Mouse (Mus musculus) heart, embryonic 13.5 days (tissue): ENCODE results near the gene Pomgnt2. TPM values are rescaled to one million over a fixed set of nuclear protein-coding genes. Genes with fewer than 3 reads are reported as not detected.

Experiments used
- ATAC-seq: fragments of 200-750 bp; cut with Nextera tagmentation; 2 replicates; pipeline ENCODE4 v1.8.0; 2017; ENCODE audit warnings: moderate TSS enrichment; ENCODE audit not compliant: insufficient number of reproducible peaks, low FRiP score, low TSS enrichment; ENCODE audit errors: extremely low read depth
- H3K27ac ChIP-seq: fragments of 300-500 bp; sonication (generic); replicated peaks from 2 replicates; pipeline ENCODE4 v1.5.1; 2015; ENCODE audit warnings: moderate library complexity, mild to moderate bottlenecking, inconsistent platforms
- H3K27me3 ChIP-seq: fragments of 300-500 bp; sonication (generic); replicated peaks from 2 replicates; pipeline ENCODE4 v1.6.1; 2015; ENCODE audit warnings: mild to moderate bottlenecking, inconsistent platforms
- H3K36me3 ChIP-seq: fragments of 300-500 bp; sonication (generic); 2 replicates; pipeline ENCODE4 v1.6.1; 2015; ENCODE audit warnings: mild to moderate bottlenecking, inconsistent platforms
- H3K4me1 ChIP-seq: fragments of 300-500 bp; sonication (generic); 2 replicates; pipeline ENCODE4 v1.6.1; 2015; ENCODE audit warnings: inconsistent platforms
- H3K4me2 ChIP-seq: fragments of 300-500 bp; sonication (generic); 2 replicates; pipeline ENCODE4 v1.6.1; 2015; ENCODE audit warnings: inconsistent platforms, mild to moderate bottlenecking, moderate library complexity
- H3K4me3 ChIP-seq: fragments of 300-500 bp; sonication (generic); 2 replicates; pipeline ENCODE4 v1.5.1; 2015; ENCODE audit warnings: moderate library complexity, mild to moderate bottlenecking, inconsistent platforms
- H3K9ac ChIP-seq: fragments of 300-500 bp; sonication (generic); 2 replicates; pipeline ENCODE4 v1.6.1; 2015; ENCODE audit warnings: inconsistent platforms, mild to moderate bottlenecking, moderate library complexity
- H3K9me3 ChIP-seq: fragments of 300-500 bp; sonication (generic); 2 replicates; pipeline ENCODE4 v1.6.1; 2016; ENCODE audit warnings: inconsistent platforms
- WGBS: fragments of 180-500 bp; shearing (Covaris S2); methylation state at CpG from one replicate; pipeline ENCODE4 v1.1.7; 2015; ENCODE audit warnings: mixed read lengths; 5-methylcytosine and 5-hydroxymethylcytosine counted together
- polyA plus RNA-seq: library from polyadenylated mRNA; unstranded; fragments of >200 nt; fragmentation: Nextera tagmentation; extraction: Ambion mirVana; gene quantifications from 2 replicates; pipeline ENCODE4 v1.2.1, GENCODE M21; 2015

The Pomgnt2 gene
- polyA plus RNA-seq: 11.7 and 12.4 TPM in 2 replicates

DNA sequence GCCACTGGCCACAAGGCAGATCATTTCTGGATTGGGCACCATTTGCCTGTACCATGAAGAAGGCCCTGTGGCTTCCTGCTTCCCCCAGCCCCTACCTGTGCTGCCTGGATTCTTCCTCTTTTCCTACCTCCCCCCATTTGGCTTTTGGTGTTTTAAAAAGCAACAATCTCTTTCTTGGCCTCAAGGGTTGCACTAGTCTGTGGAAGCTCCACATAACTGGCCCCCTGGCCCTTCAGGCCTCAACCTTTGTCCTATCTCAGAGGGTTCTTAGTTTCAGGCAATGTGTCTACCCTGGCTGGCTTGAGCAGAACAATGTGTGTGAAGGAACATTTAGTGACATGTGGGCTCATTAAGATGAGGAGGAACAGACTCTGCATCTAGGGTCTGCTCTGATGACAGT, at the start of gene Pomgnt2:
Gene Pomgnt2 (minus strand): TSS at position 101 of the 400 bp plus-strand sequence.
- H3K9ac ChIP-seq: no peak within 1 kb of the TSS
- no peaks in the 10 kb centered on the region for H3K36me3 ChIP-seq
- no peak for ATAC-seq
- peaks cover 6% of the 10 kb centered on the region for H3K9me3 ChIP-seq
- H3K27ac ChIP-seq: no peak within 1 kb of the TSS
- 0 out of 2 replicates have a peak, but pooled peaks cover 7% of the 10 kb centered on the region for H3K27me3 ChIP-seq
- peak within 1 kb of the TSS; percentile 91 for H3K4me3 ChIP-seq
- peaks cover 6% of the 10 kb centered on the region; the same call in 1 of the 2 replicates for H3K4me1 ChIP-seq
- H3K4me2 ChIP-seq: peak within 1 kb of the TSS; percentile 90

DNA sequence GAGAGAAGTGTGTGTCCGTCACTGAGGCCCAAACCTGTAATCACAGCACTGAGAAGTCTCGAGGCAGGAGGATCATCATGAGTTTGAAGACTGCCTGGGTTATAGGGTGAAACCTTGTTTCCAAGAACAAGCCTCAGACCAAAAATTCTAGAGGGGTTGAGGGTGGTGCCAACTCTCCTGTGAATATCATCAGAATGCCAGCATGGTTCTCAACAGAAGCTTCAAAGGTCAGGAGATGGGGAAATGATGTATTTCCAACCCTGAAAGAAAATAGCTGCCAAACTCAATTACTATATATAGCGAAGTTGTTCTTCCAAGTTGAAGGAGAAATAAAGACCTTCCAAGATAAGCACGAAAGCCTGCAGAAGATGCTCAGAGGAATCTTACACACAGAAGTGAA, 42.9 kb upstream of the Pomgnt2 start:
- H3K9ac ChIP-seq: no peak overlapping the region
- ATAC-seq: no peak
- no peak overlapping the region for H3K27ac ChIP-seq
- no peaks in the 10 kb centered on the region for H3K36me3 ChIP-seq
- H3K27me3 ChIP-seq: 0 out of 2 replicates have a peak, but pooled peaks cover 5% of the 10 kb centered on the region
- H3K4me1 ChIP-seq: peaks cover 4% of the 10 kb centered on the region; the same call in 1 of the 2 replicates
- H3K4me2 ChIP-seq: no peak overlapping the region
- WGBS: 60% methylated on average over 4 of the region's 4 CpGs
- no peak overlapping the region for H3K4me3 ChIP-seq
- H3K9me3 ChIP-seq: no peaks in the 10 kb centered on the region

DNA sequence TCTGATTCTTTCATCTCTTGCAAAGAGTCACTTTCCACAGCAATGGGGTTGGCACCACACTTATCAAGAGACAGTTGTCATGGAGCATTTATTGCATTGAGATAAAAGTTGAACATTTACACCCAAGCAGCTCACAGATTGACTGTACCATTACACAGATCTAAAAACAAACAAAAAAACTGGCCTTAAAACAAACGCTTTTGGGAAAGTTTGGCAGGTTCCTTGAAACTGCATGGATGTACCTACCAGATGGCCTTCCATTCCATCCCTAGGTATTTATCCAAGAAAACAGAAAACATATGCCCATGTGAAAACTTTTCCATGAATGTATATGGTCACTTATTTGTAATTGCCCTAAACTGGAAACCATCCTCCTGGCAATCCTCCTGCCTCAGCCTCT, 41.7 kb upstream of the Pomgnt2 start:
- 0 out of 2 replicates have a peak, but pooled peaks cover 2% of the 10 kb centered on the region for H3K27me3 ChIP-seq
- no peak overlapping the region for H3K9ac ChIP-seq
- no peaks in the 10 kb centered on the region for H3K36me3 ChIP-seq
- no peak overlapping the region for H3K4me2 ChIP-seq
- no peak overlapping the region for H3K27ac ChIP-seq
- WGBS: 76% methylated on average over 1 of the region's 1 CpGs
- no peak overlapping the region for H3K4me3 ChIP-seq
- no peak for ATAC-seq
- peaks cover 14% of the 10 kb centered on the region for H3K4me1 ChIP-seq
- no peaks in the 10 kb centered on the region for H3K9me3 ChIP-seq

DNA sequence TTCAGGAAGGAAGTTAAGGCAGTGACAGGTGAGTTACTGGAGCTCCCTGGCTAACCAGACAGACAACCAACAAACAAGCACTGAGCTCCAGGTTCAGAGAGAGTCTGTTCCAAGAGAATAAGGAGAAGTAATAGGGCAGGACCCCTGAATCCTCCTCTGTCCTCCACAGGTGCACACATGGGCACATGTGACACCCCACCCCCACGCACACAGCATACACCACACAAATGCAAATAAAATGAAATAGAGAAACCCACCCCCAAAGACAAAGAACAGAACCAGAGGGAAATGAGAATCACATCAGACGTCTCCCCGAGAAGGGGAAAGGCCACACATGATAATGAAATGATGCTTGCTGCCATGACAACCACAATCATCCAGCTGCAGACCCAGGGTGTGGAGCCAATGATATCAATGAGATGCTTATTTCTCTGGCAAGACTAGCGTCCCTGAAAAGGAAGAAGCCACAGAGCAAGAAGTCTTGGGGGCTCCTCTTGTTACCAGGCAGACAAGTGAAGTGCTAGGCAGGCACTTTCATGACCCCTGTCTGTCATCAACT, 39.7 kb upstream of the Pomgnt2 start:
- 49% methylated on average over 4 of the region's 4 CpGs for WGBS
- no peaks in the 10 kb centered on the region for H3K36me3 ChIP-seq
- H3K9ac ChIP-seq: no peak overlapping the region
- H3K4me2 ChIP-seq: no peak overlapping the region
- H3K4me1 ChIP-seq: peaks cover 18% of the 10 kb centered on the region
- no peaks in the 10 kb centered on the region for H3K27me3 ChIP-seq
- H3K4me3 ChIP-seq: no peak overlapping the region
- ATAC-seq: no peak
- no peaks in the 10 kb centered on the region for H3K9me3 ChIP-seq
- no peak overlapping the region for H3K27ac ChIP-seq

DNA sequence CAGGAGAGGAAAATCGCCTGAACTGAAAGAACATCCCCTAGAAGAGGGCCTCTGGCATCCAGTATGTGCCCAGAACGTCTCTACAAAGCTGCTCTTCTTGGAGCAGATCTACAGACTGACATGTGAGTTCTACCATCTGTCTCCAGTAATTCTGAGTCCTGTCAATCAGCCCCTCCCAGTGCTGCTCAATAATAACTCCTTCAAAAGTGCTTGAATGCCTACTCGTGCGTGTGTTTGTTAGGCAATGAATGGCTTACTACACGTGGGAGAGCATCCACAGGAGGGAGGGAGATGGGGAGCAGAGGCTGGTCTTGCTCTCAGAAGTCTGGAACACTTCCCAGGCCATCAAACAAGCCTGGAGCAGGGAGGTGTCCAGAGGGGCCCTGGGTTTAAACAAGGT, 38.9 kb upstream of the Pomgnt2 start:
- no peak overlapping the region for H3K4me3 ChIP-seq
- no peak overlapping the region for H3K27ac ChIP-seq
- H3K4me1 ChIP-seq: peaks cover 18% of the 10 kb centered on the region
- H3K36me3 ChIP-seq: no peaks in the 10 kb centered on the region
- no peaks in the 10 kb centered on the region for H3K9me3 ChIP-seq
- H3K4me2 ChIP-seq: no peak overlapping the region
- no peak overlapping the region for H3K9ac ChIP-seq
- H3K27me3 ChIP-seq: no peaks in the 10 kb centered on the region
- 40% methylated on average over 5 of the region's 5 CpGs for WGBS
- no peak for ATAC-seq

DNA sequence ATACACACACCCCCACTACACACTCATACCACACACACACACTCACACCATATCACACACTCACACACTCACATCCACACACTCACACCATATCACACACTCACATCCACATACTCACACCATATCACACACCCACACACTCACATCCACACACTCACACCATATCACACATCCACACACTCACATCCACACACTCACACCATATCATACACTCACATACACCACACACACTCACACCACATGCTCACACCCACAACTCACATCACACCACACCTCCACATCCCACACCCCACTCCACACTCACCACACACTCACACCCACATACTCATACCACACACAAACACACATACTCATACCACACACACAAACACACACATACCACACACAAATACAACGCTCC, 38.0 kb upstream of the Pomgnt2 start:
- Histone ChIP-seq H3K27ac (no peak overlapping the region), H3K4me2 (no peak overlapping the region), H3K36me3 (no peaks in the 10 kb centered on the region), H3K27me3 (0 out of 2 replicates have a peak, but pooled peaks cover 3% of the 10 kb centered on the region), H3K9me3 (no peaks in the 10 kb centered on the region), H3K4me3 (no peak overlapping the region), H3K4me1 (peaks cover 18% of the 10 kb centered on the region), H3K9ac (no peak overlapping the region)
- no peak for ATAC-seq
- 93% methylated on average over 1 of the region's 1 CpGs for WGBS

DNA sequence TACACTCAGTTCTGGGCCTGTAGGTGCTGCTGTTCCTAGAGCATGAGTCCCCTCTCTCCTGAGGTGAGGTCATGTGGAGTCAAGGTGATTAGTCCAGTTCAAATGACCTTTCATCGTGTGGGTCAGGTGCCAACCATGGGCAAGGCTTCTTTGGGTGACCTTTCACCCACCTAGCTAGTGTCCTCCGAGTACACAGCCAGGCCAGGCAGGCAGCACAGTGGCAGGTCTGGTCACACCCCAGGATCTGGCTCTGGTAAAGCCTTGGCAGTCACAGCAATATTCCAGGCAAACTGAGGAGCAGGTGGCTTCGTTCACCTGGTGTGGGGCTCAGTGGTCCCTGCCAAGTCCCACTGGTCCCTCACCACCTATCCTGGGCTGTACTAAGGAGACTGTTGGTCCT, 35.2 kb upstream of the Pomgnt2 start:
- no peak overlapping the region for H3K27ac ChIP-seq
- H3K9ac ChIP-seq: no peak overlapping the region
- no peak overlapping the region for H3K4me2 ChIP-seq
- H3K9me3 ChIP-seq: no peaks in the 10 kb centered on the region
- WGBS: 61% methylated on average over 3 of the region's 3 CpGs
- no peaks in the 10 kb centered on the region for H3K36me3 ChIP-seq
- H3K4me3 ChIP-seq: no peak overlapping the region
- no peak for ATAC-seq
- H3K4me1 ChIP-seq: peaks cover 45% of the 10 kb centered on the region
- 0 out of 2 replicates have a peak, but pooled peaks cover 3% of the 10 kb centered on the region for H3K27me3 ChIP-seq

DNA sequence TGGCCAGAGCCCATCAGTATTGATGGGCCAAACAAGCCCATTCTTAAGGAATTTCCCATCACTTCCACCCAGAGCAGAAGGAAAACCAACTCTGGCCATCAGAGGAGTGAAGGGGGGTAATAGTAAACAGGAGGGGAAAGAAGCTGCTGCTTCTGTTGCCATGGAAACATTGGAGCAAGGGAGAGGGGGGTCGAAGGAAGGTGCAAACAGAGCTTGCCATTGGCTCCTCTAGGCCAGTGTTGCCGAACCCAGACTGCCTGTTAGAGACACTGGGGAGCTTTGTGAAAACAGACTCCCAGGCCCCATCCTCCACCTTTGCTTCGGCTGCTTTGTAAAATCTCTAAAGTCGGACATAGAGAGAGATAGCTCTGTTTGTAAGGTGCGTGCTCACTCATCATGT, 33.8 kb upstream of the Pomgnt2 start:
- Histone ChIP-seq H3K4me3 (no peak overlapping the region), H3K4me1 (peaks cover 50% of the 10 kb centered on the region), H3K27ac (no peak overlapping the region), H3K36me3 (no peaks in the 10 kb centered on the region), H3K27me3 (0 out of 2 replicates have a peak, but pooled peaks cover 3% of the 10 kb centered on the region), H3K4me2 (no peak overlapping the region), H3K9ac (no peak overlapping the region), H3K9me3 (no peaks in the 10 kb centered on the region)
- WGBS: 72% methylated on average over 5 of the region's 5 CpGs
- no peak for ATAC-seq

DNA sequence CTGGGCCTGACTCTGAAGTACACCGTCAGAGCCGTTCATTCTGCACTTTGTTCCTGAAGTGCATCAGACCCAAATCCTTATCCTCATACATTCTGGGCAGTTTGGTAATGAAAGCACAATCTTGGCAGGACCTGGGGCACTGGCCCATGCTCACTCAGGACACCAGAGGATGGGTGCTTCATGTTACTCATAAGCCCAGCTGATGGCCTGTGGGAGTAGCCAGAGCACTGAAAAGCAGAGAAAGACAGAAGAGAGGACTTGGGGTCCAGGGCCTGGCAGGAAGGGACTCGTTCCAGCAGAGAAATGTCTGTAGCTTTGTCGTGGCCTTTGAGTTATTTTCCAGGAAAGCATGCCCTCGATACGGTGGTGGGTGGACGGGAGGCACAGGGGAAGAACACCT, 32.9 kb upstream of the Pomgnt2 start:
- WGBS: 81% methylated on average over 7 of the region's 7 CpGs
- 0 out of 2 replicates have a peak, but pooled peaks cover 3% of the 10 kb centered on the region for H3K27me3 ChIP-seq
- no peak overlapping the region for H3K4me2 ChIP-seq
- no peak overlapping the region for H3K9ac ChIP-seq
- H3K4me1 ChIP-seq: peaks cover 50% of the 10 kb centered on the region
- ATAC-seq: no peak
- H3K4me3 ChIP-seq: no peak overlapping the region
- H3K9me3 ChIP-seq: no peaks in the 10 kb centered on the region
- no peaks in the 10 kb centered on the region for H3K36me3 ChIP-seq
- no peak overlapping the region for H3K27ac ChIP-seq

DNA sequence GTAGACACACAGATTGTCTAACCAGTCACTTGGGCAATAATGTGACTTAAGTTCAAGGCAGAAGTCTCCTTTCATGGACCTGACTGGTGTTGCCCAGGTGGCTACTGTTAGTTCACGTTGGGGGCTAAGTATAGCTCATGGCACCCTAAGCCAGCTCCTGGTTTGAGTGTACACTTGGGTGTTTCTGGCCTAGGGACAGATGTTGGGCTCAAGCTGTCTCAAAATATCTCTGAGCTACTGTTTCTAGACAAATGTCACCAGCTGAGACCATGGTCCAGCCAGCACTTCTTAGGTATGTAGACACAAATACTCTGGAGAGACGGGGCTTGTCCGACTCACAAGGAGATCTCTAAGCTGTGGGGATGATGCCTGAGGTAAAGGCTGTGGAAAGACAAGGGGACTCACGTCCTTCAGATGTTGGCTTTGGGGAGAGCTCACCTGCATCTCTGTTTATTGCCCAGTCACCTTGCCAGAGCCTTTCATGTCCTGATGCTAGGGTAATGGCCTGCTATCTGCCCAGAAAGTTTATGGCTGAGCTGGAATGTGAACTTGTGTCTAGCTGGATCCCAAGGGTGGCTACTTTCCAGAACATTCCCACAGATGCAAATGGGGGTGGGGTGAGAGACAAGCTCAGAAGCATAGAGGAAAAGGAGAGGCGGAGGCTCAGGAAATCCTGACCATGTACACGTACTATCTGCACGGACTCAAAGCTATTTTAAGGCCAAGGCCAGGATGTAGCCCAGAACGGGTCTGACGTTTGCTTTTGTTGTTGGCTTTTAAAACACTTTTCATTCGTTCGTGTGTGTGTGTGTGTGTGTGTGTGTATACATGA, 31.2 kb upstream of the Pomgnt2 start:
- no peak for ATAC-seq
- Histone ChIP-seq H3K4me1 (peaks cover 50% of the 10 kb centered on the region), H3K9me3 (no peaks in the 10 kb centered on the region), H3K4me2 (no peak overlapping the region), H3K9ac (no peak overlapping the region; the same call in 1 of the 2 replicates), H3K4me3 (no peak overlapping the region), H3K27me3 (0 out of 2 replicates have a peak, but pooled peaks cover 3% of the 10 kb centered on the region), H3K27ac (peak overlapping the region; percentile 82), H3K36me3 (no peaks in the 10 kb centered on the region)
- 36% methylated on average over 11 of the region's 11 CpGs for WGBS

DNA sequence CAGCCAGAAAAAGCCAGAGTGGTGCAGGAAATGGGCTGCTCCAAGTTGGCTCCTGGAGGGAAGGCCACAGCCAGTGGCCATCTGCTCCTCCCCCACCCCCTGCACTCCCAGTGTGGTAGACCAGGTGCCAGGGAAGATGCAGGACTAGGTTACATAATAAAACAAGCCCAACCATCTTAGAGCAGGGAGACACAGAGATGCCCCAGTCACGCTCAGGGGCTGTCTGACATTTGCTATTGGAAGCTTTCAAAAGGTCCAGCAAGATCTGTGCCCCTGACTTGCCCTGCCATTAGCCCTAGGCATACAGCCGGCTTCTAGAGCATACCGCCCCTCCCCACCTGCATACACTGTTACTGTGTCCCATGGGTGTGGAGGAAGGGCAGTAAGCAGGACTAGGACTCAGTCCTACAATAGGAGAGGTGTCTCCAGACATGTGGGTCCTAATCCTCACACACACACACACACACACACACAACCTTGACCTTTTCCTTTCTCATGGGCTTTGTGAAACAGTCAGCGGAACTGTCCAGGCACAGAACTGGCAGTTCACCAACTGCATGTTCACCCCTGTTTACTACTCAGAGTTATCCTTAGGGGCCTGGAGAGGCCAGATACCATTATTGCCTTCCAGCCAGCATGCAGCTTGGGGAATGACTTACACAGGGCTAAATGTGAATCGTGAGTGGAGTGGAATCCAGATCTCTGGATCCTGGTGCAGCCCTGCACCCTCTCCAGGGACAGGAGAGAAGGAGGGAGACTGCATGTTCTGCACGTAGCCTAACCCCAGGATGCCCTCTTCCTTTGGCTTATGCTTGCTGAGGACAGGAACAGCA, 30.4 kb upstream of the Pomgnt2 start:
- H3K9me3 ChIP-seq: no peaks in the 10 kb centered on the region
- ATAC-seq: no peak
- 0 out of 2 replicates have a peak, but pooled peaks cover 3% of the 10 kb centered on the region for H3K27me3 ChIP-seq
- no peak overlapping the region for H3K4me3 ChIP-seq
- H3K27ac ChIP-seq: peak overlapping the region; percentile 82
- WGBS: 49% methylated on average over 6 of the region's 6 CpGs
- H3K36me3 ChIP-seq: no peaks in the 10 kb centered on the region
- no peak overlapping the region for H3K4me2 ChIP-seq
- no peak overlapping the region; the same call in 1 of the 2 replicates for H3K9ac ChIP-seq
- peaks cover 58% of the 10 kb centered on the region for H3K4me1 ChIP-seq
